Mouse (Mus musculus): ENCODE data around the gene Mbd6.
A peak's percentile ranks its signal among the peaks of the same experiment; 100 is the strongest.

GRCm38 (mm10) chr10:127233141-127233540 is 55.7 kb downstream of the Mbd6 start:
- peak; percentile 47 for TF ChIP-seq CTCF (IDR thresholded peaks at IDR 0.05)
- TF ChIP-seq EP300 (IDR thresholded peaks at IDR 0.05): no peak
